Mouse (Mus musculus) mature B cell (primary cell): ENCODE measurements around the gene Ehd1.

Source experiments
- in situ Hi-C: fragments of 300-500 bp; cut with MboI; formaldehyde crosslinking; loops from 2 replicates; pipeline ENCODE4 v1.14.3; 2019

Gene Ehd1

DNA sequence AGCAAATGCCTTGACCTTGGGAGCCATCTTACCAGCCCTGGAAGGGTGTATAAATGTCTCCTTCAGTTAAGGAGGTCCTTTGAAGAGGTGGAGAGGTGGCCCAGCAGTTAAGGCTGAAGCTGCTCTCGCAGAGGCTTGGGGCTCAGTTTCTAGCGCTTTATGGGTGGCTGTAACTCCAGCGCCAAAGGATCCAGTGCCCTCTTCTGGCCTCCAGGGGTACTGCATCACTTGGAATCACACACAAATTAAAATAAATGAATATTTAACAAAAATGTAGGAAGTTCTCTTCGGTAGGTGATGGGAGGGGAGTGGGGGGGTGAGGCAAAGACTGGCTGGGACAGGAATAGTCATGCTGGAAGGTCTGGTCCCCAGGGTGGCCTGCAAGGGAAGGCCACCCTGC, 15.6 kb upstream of the Ehd1 start:
- in situ Hi-C loops = no loop called here

DNA sequence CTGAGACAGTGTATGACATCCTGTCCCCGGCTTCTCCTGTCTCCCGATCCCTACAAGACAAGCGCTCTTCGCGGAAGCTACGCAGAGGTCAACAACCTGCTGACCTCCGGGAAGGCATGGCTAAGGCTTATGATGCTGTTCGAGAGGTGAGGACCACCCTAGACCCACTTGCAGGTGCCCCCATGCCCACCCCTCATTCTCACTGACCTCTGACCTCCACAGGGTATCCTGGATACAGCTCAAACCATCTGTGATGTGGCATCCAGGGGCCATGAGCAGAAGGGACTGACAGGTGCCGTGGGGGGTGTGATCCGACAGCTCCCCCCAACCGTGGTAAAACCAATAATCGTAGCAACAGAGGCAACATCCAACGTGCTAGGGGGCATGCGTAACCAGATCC, 15.1 kb upstream of the Ehd1 start:
- in situ Hi-C loops = no loop called here

DNA sequence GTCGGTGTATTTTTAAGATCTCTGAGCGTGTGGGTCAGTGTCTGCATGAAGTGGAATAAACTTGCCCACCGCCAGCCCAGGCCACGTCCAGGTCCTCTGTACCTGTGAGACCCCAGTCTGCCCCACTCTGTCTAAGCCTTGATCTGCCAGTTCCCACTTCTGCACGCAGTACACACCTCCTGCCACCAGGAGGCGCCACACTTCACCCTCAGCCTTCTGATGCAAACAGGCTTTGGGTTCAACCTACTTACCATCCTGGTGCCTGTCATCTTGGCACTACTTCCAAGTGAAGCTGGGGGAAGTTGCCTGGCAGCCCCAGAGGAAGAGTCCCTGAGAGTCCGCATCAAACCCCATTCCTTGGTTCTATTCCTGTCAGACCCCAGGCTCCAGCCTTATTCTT, 14.3 kb upstream of the Ehd1 start:
- in situ Hi-C loops = no loop called here

DNA sequence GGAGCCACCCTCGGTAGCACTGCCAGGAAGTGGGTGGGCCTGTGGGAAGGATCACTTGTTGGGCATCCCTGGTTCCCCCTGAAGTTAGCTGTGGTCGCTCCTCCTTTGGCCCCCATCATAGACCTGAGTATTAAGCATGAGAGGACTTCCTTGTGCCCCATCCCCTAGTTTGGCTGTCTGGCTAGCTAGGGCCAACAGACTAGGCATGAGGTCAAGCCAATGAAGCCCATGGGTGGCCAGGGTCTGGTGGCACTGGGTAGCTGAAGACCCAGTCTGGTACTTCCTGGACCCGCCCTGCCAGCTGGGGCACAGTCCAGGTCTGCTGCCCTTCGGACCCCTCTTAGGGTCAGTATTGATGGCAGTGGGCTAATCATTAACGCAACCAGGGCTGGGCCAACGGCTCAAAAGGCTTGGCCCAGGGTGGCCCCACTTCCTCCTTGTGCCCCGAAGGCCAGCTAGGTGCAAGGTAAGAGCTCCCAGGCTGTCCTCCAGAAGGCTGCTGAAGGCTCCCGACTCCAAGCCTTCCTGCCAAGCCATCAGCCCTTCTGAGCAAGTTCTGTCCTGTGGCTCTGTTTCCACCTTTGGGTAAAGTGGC, 13.6 kb upstream of the Ehd1 start:
- in situ Hi-C loops = no loop called here

- in situ Hi-C loops = no loop called here
Measured at GRCm38 (mm10) chr19:6264200-6264599, 12.3 kb upstream of the Ehd1 start.

GRCm38 (mm10) chr19:6264945-6265344, 11.6 kb upstream of the Ehd1 start:
- in situ Hi-C loops = no loop called here

GRCm38 (mm10) chr19:6265727-6266182, 10.8 kb upstream of the Ehd1 start:
- in situ Hi-C loops = no loop called here

DNA sequence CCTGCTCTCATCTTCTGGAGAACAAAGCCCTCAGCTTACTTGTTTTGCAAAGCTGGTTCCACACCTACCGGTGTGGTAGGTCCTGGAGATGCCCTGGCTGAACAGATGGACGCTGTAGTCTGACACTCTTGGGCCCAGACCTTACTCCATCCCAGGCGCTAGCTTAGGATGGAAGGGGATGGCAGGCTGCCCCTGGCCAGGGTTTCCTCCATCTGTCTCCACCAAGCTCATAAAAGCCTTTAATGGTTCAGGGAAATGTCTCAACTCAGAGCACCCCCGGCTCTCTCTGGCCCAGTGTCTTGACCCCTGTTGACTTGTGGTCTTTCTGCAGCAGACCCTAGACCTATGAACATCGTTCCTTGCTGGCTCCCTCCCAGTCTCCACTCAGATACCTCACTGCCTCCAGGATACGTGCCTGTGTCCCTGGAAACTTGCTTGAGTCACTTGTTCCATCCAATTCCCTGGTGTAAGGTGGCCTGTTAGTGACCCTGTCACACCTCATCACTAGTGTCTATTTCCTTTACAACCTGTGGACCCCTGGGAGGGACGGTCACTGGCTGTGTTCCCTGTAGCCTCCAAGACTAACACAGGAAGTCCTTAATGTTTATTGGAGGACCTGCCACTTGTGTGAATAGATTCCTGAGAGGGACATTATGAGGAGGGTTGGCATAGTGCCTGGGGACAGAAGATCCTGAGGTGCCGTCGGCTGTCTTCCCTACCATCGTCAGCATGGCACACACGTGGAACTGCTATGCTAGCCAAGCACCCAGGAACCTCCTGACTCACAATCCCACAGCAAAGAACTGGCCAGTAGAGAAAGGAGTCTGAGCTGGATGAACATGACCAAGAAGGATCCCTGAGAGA, 9.0 kb upstream of the Ehd1 start:
- in situ Hi-C loops = no loop called here

DNA sequence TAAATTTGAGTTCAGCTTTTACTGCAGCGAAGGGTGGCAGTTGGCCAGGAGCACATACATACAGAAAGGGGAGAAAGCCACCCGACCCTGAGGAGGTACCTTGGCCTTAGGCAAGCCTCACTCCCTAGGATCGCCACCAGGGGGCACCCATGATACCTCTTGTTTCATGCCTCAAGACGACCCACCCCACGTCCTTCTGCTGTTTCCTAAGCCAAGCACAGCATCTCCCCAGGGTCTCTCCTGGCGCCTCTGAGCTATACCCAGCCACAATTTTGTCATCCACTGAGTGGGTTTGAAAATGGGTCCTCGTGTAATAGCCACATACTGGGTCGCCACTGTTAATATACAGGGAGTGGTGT, 8.4 kb upstream of the Ehd1 start:
- in situ Hi-C loops = no loop called here

DNA sequence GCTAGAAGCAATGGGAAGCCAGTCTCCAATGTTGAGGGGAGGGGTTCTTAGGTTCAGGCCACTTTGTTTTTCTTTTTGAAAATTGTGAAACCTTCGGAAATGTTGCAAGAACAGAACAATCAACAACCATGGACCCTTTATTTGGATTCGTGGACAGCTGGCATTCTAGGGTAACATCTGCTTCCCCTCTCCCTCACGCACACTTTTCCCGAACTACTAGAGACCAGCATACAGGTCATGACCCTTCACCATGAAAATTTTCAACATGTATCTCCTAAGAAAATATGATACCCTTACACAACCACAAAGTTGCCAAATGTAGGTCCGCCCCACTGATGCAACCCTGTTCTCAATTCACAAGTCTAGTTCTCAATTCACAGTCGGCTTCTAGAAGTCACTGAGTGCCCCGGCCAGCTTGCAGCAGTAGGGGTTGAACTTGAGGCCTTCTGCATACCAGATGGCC, 7.8 kb upstream of the Ehd1 start:
- in situ Hi-C loops = no loop called here

DNA sequence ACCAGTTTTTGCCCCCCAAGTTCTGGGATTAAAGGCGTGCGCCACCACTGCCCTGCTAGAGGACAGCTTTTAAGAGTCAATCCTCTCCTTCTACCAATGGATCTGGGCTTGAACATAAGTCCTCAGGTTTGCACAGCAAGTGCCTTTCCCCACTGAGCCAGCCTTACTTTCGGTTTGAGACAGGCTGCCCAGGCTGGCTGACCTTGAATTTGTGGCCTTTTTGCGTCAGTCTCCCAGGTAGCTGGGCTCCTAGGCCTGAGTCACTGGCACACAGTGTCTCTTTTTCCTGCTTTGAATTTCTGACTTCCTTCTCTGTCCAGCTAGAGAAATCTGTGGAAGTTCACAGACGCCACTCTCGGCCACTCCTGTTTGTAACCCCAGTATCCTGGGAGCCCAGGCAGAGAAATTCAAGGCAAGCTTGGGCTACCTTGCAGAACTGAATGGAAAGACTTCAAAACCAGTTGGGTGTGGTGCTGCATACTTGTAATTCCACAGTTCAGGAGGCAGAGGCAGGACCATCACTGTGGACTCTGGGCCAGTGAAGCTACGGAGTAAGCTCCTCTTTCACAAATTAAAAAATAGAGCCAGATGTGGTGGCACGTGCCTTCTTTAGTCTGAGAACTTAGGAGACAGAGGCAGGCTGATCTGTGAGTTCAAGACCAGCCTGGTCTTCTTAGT, 6.6 kb upstream of the Ehd1 start:
- in situ Hi-C loops = loop anchor here (5.0 kb wide), 1 partner anchor 37 kb away; the partner anchor contains the start of gene Cdc42bpg

- in situ Hi-C loops = loop anchor here (5.0 kb wide), 1 partner anchor 37 kb away; the partner anchor contains the start of gene Cdc42bpg
Measured at GRCm38 (mm10) chr19:6270661-6271060, 5.9 kb upstream of the Ehd1 start.

DNA sequence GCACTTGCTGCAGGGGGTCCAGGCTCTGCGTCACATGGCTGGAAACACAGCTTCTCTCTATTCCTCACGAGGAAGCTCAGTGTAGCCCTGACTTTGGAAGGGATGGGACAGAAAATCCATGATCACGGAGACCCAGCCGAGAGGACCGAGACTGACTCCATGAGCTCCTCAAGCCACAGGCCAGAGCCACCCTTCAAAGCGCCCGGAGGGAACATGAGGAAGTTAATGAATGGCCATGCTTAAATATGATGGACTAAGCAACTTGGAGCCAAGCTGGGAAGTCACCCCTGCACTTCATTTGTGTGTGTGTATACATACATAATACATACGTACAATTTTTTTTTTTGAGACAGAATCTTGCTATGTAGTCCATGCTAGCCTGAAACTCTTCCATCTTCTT, 5.3 kb upstream of the Ehd1 start:
- in situ Hi-C loops = loop anchor here (5.0 kb wide), 1 partner anchor 36 kb away; the partner anchor contains the start of gene Cdc42bpg

- in situ Hi-C loops = loop anchor here (5.0 kb wide), 1 partner anchor 35 kb away; the partner anchor contains the start of gene Cdc42bpg
Measured at GRCm38 (mm10) chr19:6272053-6272452, 4.5 kb upstream of the Ehd1 start.

DNA sequence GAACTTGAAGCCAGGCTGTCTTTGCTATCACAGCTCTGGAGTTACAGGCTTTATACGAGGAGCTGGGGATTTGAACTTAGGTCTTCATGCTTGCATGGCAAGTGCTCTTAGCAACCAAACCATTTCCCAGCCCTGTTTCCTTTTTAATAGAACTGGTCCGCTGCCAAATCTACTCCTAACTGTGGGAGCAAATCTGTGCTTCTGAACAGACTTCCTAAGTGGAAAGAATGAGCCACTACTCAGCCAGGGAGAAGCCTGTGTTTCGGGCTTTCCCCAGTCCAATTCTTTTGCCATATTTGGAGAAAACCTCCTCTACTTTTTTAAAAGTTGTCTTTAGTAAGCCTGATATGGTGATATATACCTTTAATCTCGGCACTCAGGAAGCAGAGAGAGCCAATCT, 3.8 kb upstream of the Ehd1 start:
- in situ Hi-C loops = loop anchor here (5.0 kb wide), 1 partner anchor 35 kb away; the partner anchor contains the start of gene Cdc42bpg

GRCm38 (mm10) chr19:6273592-6273991, 2.9 kb upstream of the Ehd1 start:
- in situ Hi-C loops = loop anchor here (5.0 kb wide), 1 partner anchor 34 kb away; the partner anchor contains the start of gene Cdc42bpg

DNA sequence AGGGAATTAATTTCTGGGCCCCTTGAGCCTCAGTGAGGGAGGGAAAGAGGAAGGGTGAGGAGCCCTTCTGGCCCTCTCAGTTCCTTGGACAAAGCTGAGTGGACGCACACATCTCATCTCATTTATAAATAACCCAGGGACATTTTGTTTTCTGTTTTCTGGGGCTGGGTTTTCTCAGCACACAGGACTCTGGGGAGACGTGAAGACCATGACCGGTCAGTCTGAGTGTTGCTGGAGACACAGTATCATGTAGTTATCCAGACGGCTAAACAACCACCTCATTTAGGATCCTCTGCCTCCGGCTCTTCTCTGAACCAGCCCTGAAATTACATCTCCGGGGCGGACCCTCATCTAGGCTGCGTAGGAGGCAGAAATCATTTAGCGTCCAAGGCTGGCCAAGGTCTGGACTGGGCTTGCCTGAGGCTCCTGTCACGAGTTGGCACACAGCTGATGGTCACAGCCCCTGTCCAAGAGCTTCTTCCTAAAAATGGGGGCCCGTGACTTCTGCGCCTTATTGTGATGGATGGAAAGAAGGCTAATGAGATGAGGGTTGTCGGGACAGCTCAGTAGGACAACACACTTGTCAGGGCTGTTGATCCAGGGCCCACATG, 2.4 kb upstream of the Ehd1 start:
- in situ Hi-C loops = loop anchor here (5.0 kb wide), 1 partner anchor 33 kb away; the partner anchor contains the start of gene Cdc42bpg

GRCm38 (mm10) chr19:6275740-6276389, 660 bp upstream of the Ehd1 start:
- in situ Hi-C loops = no loop called here

DNA sequence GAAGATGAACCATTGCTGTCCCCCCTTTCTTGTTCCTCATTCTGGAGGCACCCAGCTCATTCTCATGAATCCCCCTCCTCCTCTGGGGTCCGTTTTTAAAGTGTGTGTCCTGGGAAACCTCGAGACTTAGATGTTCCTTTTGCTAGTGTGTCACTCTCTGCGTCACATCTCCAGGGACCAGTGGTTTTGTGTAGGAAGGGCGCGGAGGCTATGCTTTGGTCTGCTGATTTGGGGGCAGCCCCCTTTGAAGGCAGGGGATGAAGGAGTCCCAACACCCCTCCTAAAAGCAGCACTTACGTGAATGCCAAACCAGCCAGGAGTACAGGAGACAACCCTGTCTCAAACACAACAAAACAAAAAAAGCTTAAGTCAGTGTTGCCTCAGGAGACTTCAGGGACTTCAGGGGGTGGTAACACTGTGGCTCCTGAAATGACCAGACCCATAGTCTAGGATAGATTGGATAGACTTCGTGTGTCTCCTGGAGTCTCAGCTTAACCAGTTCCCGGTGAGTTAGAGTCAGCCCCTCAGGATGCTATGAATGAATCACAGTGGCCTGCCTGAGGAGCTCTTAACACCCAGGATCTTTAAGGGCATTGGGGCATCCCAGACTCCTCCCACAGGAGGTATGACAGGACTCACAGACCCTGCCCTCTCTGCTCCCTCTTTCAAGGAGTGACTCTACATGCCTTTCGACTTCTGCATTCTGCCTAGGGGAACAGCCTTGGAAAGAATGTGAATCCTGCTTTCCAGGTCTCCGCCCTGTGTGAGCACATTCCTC, 1.3 kb downstream of the Ehd1 start:
- in situ Hi-C loops = no loop called here

- in situ Hi-C loops = no loop called here
Measured at GRCm38 (mm10) chr19:6278439-6279073, 2.0 kb downstream of the Ehd1 start.
